Mouse (Mus musculus) testis, postnatal 14 days (tissue): Measurements from ENCODE around the gene Myh14.
"Not testable (repeated sequence)": the region's sequence is repeated elsewhere in the genome, so short reads cannot be mapped to it uniquely, and the experiment has no call there.

ENCODE experiments used
- DNase-seq: peaks from one replicate; pipeline ENCODE4 v3.0.0; 2021; ENCODE audit warnings: low spot score

Gene Myh14

GRCm38 (mm10) chr7:44670803-44671202, at the start of gene Myh14:
Myh14 (minus strand) TSS chr7:44670843.
- DNase-seq, result peak; percentile 93

- DNase-seq, result no peak
Measured at GRCm38 (mm10) chr7:44709881-44710280, 39.2 kb upstream of the Myh14 start.

- no peak for DNase-seq
Measured at GRCm38 (mm10) chr7:44708574-44708973, 37.9 kb upstream of the Myh14 start, which contains the start of gene Izumo2. Izumo2 (plus strand) TSS chr7:44708742.

DNA sequence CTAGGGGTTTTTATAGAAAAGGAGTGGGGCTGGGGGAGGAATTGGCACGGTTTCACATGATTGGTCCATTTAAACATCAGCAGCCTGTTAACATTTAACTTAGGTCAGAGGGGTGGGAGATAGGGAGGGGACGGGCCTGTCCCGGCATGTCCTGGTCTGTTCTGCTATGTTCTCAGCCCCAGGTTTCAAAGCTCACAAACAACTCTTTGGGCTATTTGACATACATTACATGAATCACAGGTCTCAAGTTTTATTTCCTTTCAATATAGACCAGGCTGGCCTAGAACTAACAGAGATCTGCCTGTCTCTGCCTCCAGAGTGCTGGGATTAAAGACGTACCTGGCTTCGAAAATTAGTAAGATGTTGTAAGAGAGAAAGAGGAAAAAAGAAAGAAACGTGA, 37.5 kb upstream of the Myh14 start:
- not testable (repeated sequence) for DNase-seq

DNA sequence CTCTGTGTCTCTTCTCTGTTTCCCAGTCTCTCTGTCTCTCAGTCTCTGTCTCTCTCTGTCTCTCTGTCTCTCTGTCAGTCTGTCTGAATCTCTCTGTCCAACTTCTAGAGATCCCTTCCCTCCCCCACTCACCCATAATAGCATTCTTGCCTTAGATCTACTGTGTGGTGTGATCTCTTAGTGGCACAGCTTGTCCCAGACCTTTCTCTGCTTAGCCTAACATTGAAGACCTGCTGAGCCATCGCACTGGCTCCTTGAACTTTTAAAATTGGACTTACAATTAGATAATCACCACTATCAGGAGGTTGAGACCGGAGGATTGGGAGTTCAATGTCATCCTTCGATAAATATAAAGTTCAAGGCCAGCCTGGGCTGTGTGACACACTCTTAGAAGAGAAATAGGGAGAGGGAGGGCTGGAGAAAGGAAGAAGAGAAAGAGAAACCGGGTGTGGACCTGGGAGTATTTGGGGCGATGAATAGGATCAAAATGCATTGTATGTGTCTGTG, 36.6 kb upstream of the Myh14 start:
- no peak for DNase-seq

DNA sequence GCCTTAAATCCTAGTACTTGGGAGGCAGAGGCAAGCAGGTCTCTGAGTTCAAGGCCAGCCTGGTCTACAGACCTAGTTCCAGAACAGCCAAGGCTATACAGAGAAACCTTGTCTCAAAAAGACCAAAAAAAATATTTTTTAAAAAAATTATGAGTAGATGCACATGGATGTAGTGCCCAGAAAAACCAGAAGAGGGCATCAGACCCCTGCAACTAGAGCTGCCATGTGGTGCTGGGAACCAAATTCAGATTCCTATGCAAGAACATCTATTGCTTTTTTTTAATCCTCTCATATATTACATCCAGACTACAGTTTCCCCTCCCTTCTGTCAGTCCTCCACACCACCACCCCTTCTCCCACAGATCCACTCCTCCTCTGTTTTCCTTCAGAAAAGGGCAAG, 35.7 kb upstream of the Myh14 start:
- no peak for DNase-seq

DNA sequence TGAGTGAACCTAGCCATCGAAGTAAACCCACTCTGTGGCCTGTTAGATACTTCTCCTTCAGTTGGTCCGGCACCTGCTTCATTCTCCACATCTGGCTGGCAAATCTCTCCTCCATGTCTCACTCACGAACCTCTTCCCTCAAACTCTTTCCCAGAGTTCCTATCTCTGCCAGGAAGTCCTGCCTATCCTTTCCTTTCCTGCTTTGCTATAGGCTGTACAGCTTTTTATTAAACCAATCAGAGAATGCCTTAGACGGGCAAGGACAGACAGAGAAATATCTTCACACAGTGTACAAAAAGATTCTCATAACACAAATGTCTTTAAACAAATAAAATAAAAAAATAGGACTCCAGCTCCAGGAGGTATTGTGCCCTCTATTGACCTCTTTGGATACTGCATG, 34.4 kb upstream of the Myh14 start:
- no peak for DNase-seq

- no peak for DNase-seq
Measured at GRCm38 (mm10) chr7:44704363-44704762, 33.7 kb upstream of the Myh14 start.

- no peak for DNase-seq
Measured at GRCm38 (mm10) chr7:44702985-44703384, 32.3 kb upstream of the Myh14 start.

GRCm38 (mm10) chr7:44701921-44702320, 31.3 kb upstream of the Myh14 start:
- DNase-seq, result no peak

- no peak for DNase-seq
Measured at GRCm38 (mm10) chr7:44697980-44698379, 27.3 kb upstream of the Myh14 start.

- DNase-seq, result peak; percentile 50
Measured at GRCm38 (mm10) chr7:44697191-44697710, 26.6 kb upstream of the Myh14 start.

DNA sequence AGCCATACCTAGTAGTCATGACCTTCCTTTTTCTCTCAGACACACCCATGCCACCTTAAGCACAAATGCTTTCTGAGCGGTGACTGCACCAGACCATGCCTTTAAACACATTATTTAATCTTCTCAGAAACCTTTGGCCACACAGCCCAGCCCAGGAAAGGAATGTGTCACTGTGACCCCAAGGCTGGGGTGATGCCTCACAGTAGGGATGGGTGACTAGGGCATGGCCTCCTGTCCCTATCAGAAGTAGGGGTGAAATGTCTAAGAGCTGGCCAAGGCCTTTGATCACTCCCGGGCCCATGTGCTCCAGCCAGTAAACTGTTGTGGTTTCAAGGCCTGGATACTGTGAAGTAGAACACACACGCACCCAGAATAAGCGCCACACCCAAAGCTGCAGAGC, 24.6 kb upstream of the Myh14 start:
- no peak for DNase-seq

- DNase-seq, result peak; percentile 58
Measured at GRCm38 (mm10) chr7:44693427-44694175, 23.0 kb upstream of the Myh14 start.

DNA sequence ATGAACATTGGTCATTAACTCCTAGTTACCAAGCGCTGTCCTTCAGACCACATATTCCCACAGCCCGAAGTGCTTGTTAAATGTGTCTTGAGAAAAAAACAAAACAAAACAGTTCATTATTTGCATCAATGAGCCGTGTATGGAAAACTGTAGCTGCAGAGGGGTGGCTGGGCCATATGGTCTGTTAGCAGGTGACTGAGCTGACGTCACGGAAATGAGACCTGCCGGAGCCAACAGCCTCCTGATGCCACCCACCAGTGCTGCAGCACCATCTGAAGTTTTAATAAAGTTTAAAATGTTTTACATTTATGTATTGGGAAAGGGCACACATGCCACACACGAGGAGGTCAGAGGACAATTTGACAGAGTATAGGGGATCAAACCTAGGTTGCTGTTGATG, 18.7 kb upstream of the Myh14 start:
- no peak for DNase-seq

GRCm38 (mm10) chr7:44688890-44689289, 18.2 kb upstream of the Myh14 start:
- no peak for DNase-seq

DNA sequence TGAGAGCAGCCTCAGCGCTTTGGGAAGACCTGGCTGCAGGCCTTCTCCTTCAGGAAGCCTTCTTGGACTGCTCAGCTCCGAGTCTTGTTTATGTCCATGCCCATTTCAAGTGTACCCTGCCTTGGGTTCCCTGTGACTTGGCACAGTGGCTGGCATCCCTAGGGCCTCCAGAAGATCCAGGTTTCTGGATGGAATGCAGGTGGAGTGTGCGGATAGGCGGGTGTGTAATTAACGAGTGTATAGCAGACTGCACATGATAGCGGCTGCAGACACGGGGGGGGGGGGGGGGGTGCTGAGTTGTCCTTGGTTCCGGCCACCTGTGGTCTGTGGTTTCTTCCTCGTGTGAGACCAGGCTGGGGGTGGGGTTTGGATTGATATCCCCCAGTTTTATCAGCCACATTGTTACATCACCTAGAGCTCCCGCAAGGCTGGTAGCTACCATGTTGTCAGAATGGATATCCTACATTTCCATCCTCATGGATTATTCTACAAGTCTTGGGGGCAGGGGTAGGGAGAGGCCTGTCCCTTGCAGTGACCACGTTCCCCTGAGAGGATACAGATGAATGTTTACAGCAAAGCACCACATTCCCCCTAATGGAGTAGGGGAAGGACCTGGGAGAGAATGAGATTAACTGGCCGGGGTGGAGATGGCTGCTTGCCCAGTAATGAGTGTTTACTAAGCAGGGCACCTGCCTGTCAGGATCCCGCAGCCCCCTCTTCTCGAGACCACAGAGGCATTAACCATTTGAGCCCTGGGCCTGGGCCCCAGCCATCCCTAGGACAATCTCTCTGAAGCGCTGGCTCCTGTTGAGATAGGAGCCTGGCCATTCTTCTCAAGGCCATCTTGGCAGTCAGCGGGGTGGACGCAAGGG, 15.1 kb upstream of the Myh14 start:
- DNase-seq, result no peak

DNA sequence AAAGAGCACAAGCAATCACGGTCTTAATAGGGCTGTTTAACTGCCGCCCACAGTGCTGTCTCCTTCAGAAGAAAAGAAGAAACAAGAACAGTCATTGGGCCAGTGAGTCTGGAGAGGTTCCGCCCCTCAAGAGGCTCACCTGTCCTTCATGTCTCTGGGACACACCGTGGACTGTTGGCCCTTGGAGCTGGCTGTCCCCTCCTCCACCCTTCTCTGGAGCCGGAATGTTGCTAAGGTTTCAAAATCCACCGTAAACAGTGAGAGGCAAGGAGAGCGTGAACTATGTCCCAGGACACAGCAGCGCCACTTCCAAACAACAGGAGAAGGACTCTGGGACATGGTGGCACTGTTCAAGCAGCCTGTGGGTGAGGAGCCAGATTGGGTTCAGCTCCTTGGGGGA, 13.0 kb upstream of the Myh14 start:
- no peak for DNase-seq

GRCm38 (mm10) chr7:44676611-44677010, 6.0 kb upstream of the Myh14 start:
- DNase-seq, result no peak

- DNase-seq, result no peak
Measured at GRCm38 (mm10) chr7:44676126-44676525, 5.5 kb upstream of the Myh14 start.

DNA sequence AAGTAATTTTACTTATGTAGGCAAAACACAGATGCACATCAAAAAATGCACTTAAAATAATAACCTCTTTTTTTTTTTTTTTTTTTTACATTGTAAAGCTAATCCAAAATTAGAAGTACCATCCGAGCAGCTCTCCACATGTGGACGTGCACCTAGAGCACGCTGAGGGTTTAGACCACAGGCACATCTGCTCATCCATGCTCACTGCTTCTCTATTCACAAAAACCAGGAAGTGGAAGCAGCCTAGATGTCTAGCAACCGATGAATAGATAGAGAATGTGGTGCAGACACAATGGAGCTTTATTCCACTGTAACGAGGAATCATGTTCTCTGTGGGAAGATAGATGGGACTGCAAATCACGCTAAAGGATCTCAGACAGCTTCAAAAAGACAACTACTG, 4.5 kb upstream of the Myh14 start:
- DNase-seq, result no peak

DNA sequence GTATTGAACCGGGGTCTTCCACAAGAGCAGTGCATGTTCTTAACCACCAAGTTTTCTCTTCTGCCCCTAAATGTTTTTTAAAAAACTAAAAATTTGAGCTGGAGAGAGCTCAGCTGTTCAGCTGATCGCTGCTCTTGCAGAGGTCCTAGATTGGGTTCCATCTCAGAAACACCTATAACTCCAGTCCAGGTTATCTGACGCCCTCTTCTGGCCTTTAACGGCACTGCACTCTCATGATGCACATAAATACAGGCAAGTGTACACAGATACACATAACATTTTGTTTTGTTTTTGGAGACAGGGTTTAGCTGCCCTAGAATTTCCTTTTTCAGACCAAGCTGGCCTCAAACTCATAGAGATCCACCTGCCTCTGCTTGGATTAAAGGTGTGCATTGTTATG, 3.9 kb upstream of the Myh14 start:
- DNase-seq, result no peak

- DNase-seq, result no peak
Measured at GRCm38 (mm10) chr7:44672193-44672592, 1.6 kb upstream of the Myh14 start.
